Mouse (Mus musculus): ENCODE data around the gene Npdc1. TPM values are rescaled to one million over a fixed set of nuclear protein-coding genes. Genes with fewer than 3 reads are reported as not detected.

The Npdc1 gene
- polyA plus RNA-seq, 1 experiment from 2014 or later = 52.4 TPM

DNA sequence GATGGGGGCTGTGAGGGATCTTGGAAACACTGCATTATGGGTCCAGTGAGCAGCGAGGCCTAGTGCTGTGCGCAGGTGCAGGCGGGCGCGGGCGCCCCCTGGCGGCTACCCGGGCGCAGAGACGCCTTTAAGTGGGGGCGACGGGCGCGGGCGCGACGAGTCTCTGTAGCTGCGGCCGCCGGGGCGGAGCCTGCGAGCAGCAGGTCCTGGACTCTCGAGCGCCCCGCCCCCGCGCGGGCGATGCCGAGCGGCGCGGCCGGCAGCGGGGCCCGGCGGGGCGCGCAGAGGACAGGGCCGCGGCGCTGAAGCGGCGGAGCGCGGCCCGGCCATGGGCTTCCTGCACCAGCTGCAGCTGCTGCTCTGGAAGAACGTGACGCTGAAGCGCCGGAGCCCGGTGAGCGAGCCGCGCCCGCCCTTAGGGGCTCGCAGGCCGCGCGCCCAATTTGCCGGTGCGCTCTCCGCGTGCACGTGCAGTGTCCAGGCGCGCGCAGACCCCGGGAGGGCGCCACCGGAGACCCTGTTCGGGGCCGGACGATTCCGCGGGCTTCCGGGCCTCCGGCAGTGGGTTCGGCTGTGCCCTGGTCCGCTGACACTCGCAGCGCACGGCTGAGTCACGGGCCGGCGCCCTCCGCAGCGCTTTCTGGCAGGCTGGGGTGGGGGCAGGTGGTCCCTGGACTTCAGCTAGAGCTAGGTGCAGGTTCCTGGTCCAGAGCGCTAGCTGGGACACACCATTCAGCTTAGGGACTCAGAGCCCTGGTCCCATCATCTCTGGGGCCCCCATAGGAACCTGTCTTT lies 29.5 kb downstream of the Npdc1 start, which contains the start of gene Abca2:
TSS of gene Abca2 (plus strand) at position 262 of the 795 bp plus-strand sequence.
- H3K36me3 ChIP-seq (ENCODE audit: insufficient read depth, low read length) = no peaks in the 10 kb centered on the region
- peaks cover 32% of the 10 kb centered on the region for H3K4me1 ChIP-seq (ENCODE audit: insufficient read depth, low read length)
- H3K27me3 ChIP-seq (ENCODE audit: insufficient read depth, low read length) = peaks cover 16% of the 10 kb centered on the region; the same call in 1 of the 2 replicates
- peak; percentile 82 for ATAC-seq (ENCODE audit: low FRiP score, low TSS enrichment)
- H3K9ac ChIP-seq (replicated peaks; ENCODE audit: low read length) = peak within 1 kb of the TSS; percentile 87
- peak within 1 kb of the TSS; percentile 90 for H3K4me2 ChIP-seq (replicated peaks; ENCODE audit: low read depth, low read length)
- H3K27ac ChIP-seq (ENCODE audit: low read length) = peak within 1 kb of the TSS; percentile 66
- under 1% methylated on average over 81 of the region's 89 CpGs for WGBS
- H3K9me3 ChIP-seq (ENCODE audit: low read length) = no peaks in the 10 kb centered on the region
- peak within 1 kb of the TSS; percentile 74 for H3K4me3 ChIP-seq (ENCODE audit: low read length)

GRCm38 (mm10) chr2:25429435-25430180 lies 30.5 kb downstream of the Npdc1 start:
- Histone ChIP-seq H3K4me2 (replicated peaks; ENCODE audit: low read depth, low read length) (peak overlapping the region; percentile 90), H3K4me1 (ENCODE audit: insufficient read depth, low read length) (peaks cover 32% of the 10 kb centered on the region), H3K9ac (replicated peaks; ENCODE audit: low read length) (peak overlapping the region; percentile 87), H3K36me3 (ENCODE audit: insufficient read depth, low read length) (no peaks in the 10 kb centered on the region), H3K9me3 (ENCODE audit: low read length) (no peaks in the 10 kb centered on the region), H3K4me3 (ENCODE audit: low read length) (peak overlapping the region; percentile 74), H3K27me3 (ENCODE audit: insufficient read depth, low read length) (peaks cover 14% of the 10 kb centered on the region; the same call in 1 of the 2 replicates), H3K27ac (ENCODE audit: low read length) (no peak overlapping the region)
- WGBS = 68% methylated on average over 5 of the region's 5 CpGs
- no peak for ATAC-seq (ENCODE audit: low FRiP score, low TSS enrichment)

GRCm38 (mm10) chr2:25430395-25431233 lies 31.5 kb downstream of the Npdc1 start:
- no peak overlapping the region for H3K4me3 ChIP-seq (ENCODE audit: low read length)
- peak overlapping the region; percentile 45; the same call in 1 of the 2 replicates for H3K27ac ChIP-seq (ENCODE audit: low read length)
- H3K36me3 ChIP-seq (ENCODE audit: insufficient read depth, low read length) = no peaks in the 10 kb centered on the region
- peaks cover 6% of the 10 kb centered on the region; the same call in 1 of the 2 replicates for H3K27me3 ChIP-seq (ENCODE audit: insufficient read depth, low read length)
- ATAC-seq (ENCODE audit: low FRiP score, low TSS enrichment) = peak; percentile 72
- no peaks in the 10 kb centered on the region for H3K9me3 ChIP-seq (ENCODE audit: low read length)
- H3K9ac ChIP-seq (replicated peaks; ENCODE audit: low read length) = peak overlapping the region; percentile 29
- H3K4me1 ChIP-seq (ENCODE audit: insufficient read depth, low read length) = peaks cover 32% of the 10 kb centered on the region
- 45% methylated on average over 17 of the region's 17 CpGs for WGBS
- peak overlapping the region; percentile 17 for H3K4me2 ChIP-seq (replicated peaks; ENCODE audit: low read depth, low read length)

GRCm38 (mm10) chr2:25431308-25431855 lies 32.2 kb downstream of the Npdc1 start:
- Histone ChIP-seq H3K4me1 (ENCODE audit: insufficient read depth, low read length) (peaks cover 32% of the 10 kb centered on the region), H3K4me2 (replicated peaks; ENCODE audit: low read depth, low read length) (peak overlapping the region; percentile 17), H3K9ac (replicated peaks; ENCODE audit: low read length) (no peak overlapping the region; the same call in 1 of the 2 replicates), H3K9me3 (ENCODE audit: low read length) (no peaks in the 10 kb centered on the region), H3K36me3 (ENCODE audit: insufficient read depth, low read length) (no peaks in the 10 kb centered on the region), H3K4me3 (ENCODE audit: low read length) (no peak overlapping the region), H3K27me3 (ENCODE audit: insufficient read depth, low read length) (0 out of 2 replicates have a peak, but pooled peaks cover 5% of the 10 kb centered on the region), H3K27ac (ENCODE audit: low read length) (peak overlapping the region; percentile 45; the same call in 1 of the 2 replicates)
- ATAC-seq (ENCODE audit: low FRiP score, low TSS enrichment) = no peak
- 65% methylated on average over 6 of the region's 6 CpGs for WGBS

DNA sequence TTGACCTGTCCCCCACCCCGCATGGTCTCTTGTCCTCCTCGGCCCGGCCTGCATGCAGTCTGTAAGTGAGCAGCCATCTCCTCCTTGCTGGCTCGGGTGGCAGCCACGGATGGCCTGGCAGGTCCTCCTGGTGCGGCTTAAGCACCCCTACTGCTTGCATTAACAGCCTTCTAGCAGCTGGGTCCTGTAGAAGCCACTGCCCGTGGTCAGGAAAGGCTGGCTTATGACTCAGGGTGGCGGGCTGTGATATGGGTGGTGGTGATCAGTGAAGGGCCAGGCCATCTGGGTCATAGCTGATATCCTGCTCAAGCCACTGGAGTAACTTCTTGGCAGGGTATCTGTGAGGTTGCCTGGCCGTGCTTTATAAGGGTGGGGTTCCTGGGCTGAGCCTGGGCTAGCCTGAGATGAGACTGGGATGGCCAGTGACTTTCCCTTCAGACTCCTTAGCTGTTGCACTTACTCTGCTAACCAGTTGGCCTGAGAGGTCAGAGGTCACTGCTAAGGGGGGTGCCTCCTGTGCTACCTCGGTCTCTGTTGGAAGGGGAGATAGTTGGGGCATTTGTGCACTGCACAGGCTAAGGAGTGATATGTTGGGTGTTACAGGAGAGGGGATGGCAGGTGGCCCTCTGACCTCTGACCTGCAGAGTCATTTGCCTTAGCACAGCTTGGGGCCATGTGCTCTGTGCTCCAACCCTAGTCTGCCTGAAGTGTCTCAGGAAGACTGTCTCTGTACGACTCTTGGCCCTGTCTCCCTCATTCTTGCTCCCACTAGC lies 33.4 kb downstream of the Npdc1 start:
- no peak for ATAC-seq (ENCODE audit: low FRiP score, low TSS enrichment)

GRCm38 (mm10) chr2:25433101-25433500 lies 34.0 kb downstream of the Npdc1 start:
- H3K27me3 ChIP-seq (ENCODE audit: insufficient read depth, low read length) = 0 out of 2 replicates have a peak, but pooled peaks cover 5% of the 10 kb centered on the region
- no peaks in the 10 kb centered on the region for H3K36me3 ChIP-seq (ENCODE audit: insufficient read depth, low read length)
- ATAC-seq (ENCODE audit: low FRiP score, low TSS enrichment) = no peak
- H3K9ac ChIP-seq (replicated peaks; ENCODE audit: low read length) = no peak overlapping the region
- WGBS = 84% methylated on average over 17 of the region's 17 CpGs
- H3K4me2 ChIP-seq (replicated peaks; ENCODE audit: low read depth, low read length) = no peak overlapping the region
- H3K9me3 ChIP-seq (ENCODE audit: low read length) = no peaks in the 10 kb centered on the region
- peaks cover 30% of the 10 kb centered on the region for H3K4me1 ChIP-seq (ENCODE audit: insufficient read depth, low read length)
- no peak overlapping the region for H3K27ac ChIP-seq (ENCODE audit: low read length)
- H3K4me3 ChIP-seq (ENCODE audit: low read length) = no peak overlapping the region

More for the DNA sequence above, 33.4 kb downstream of the Npdc1 start:
- H3K9ac ChIP-seq (replicated peaks; ENCODE audit: low read length) = no peak overlapping the region
- 73% methylated on average over 11 of the region's 11 CpGs for WGBS
- no peaks in the 10 kb centered on the region for H3K36me3 ChIP-seq (ENCODE audit: insufficient read depth, low read length)
- no peak overlapping the region for H3K4me3 ChIP-seq (ENCODE audit: low read length)
- H3K9me3 ChIP-seq (ENCODE audit: low read length) = no peaks in the 10 kb centered on the region
- H3K27ac ChIP-seq (ENCODE audit: low read length) = no peak overlapping the region
- no peak overlapping the region for H3K4me2 ChIP-seq (replicated peaks; ENCODE audit: low read depth, low read length)
- H3K27me3 ChIP-seq (ENCODE audit: insufficient read depth, low read length) = 0 out of 2 replicates have a peak, but pooled peaks cover 5% of the 10 kb centered on the region
- H3K4me1 ChIP-seq (ENCODE audit: insufficient read depth, low read length) = peaks cover 32% of the 10 kb centered on the region

DNA sequence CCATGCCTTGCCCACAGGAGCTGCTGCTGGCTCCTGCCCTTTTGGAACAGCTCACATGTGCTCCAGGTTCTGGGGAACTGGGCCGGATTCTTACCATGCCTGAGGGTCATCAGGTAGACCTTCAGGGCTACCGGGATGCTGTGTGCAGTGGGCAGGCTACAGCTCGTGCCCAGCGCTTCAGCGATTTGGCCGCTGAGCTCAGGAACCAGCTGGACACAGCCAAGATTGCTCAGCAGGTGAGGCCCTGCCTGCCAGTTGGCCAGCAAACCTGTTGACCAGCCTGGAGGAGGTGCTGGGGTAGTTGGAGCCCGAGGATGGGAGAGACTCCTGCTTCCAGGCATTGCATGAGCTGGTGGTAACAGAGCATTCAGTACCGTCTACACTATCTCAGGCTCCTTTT lies 35.1 kb downstream of the Npdc1 start:
- no peak overlapping the region for H3K4me3 ChIP-seq (ENCODE audit: low read length)
- H3K9ac ChIP-seq (replicated peaks; ENCODE audit: low read length) = no peak overlapping the region
- H3K4me1 ChIP-seq (ENCODE audit: insufficient read depth, low read length) = peaks cover 23% of the 10 kb centered on the region
- WGBS = 86% methylated on average over 8 of the region's 8 CpGs
- H3K4me2 ChIP-seq (replicated peaks; ENCODE audit: low read depth, low read length) = no peak overlapping the region
- 0 out of 2 replicates have a peak, but pooled peaks cover 4% of the 10 kb centered on the region for H3K27me3 ChIP-seq (ENCODE audit: insufficient read depth, low read length)
- H3K36me3 ChIP-seq (ENCODE audit: insufficient read depth, low read length) = peaks cover 8% of the 10 kb centered on the region; the same call in 1 of the 2 replicates
- no peaks in the 10 kb centered on the region for H3K9me3 ChIP-seq (ENCODE audit: low read length)
- ATAC-seq (ENCODE audit: low FRiP score, low TSS enrichment) = no peak
- H3K27ac ChIP-seq (ENCODE audit: low read length) = no peak overlapping the region

- 91% methylated on average over 10 of the region's 10 CpGs for WGBS
- Histone ChIP-seq H3K4me1 (ENCODE audit: insufficient read depth, low read length) (peaks cover 3% of the 10 kb centered on the region), H3K9ac (replicated peaks; ENCODE audit: low read length) (no peak overlapping the region), H3K27me3 (ENCODE audit: insufficient read depth, low read length) (no peaks in the 10 kb centered on the region), H3K9me3 (ENCODE audit: low read length) (no peaks in the 10 kb centered on the region), H3K36me3 (ENCODE audit: insufficient read depth, low read length) (peaks cover 12% of the 10 kb centered on the region; the same call in 1 of the 2 replicates), H3K27ac (ENCODE audit: low read length) (no peak overlapping the region), H3K4me2 (replicated peaks; ENCODE audit: low read depth, low read length) (no peak overlapping the region), H3K4me3 (ENCODE audit: low read length) (no peak overlapping the region)
- no peak for ATAC-seq (ENCODE audit: low FRiP score, low TSS enrichment)
Observed at GRCm38 (mm10) chr2:25436286-25436820, 37.2 kb downstream of the Npdc1 start.

Data from kidney, embryonic 16.5 days (tissue).